In genomic region chr5:149533847-149534246, GRCm38 (mm10) we compare ENCODE assay signal across 36 mouse cellular contexts. TPM values are rescaled to one million over a fixed set of nuclear protein-coding genes. Genes with fewer than 3 reads are reported as not detected.
"Had no signal": no experiment of that assay in that cellular context is flagged by ENCODE, and none has a peak within 500 bp of the region (broad histone marks: within the 10 kb centered on the region; RNA-seq: fewer than 3 reads in every experiment).

No protein-coding gene starts in this region.

- H3K27me3 ChIP-seq: limb, embryonic 12.5 days; limb, embryonic 13.5 days; limb, embryonic 15.5 days; liver, embryonic 12.5 days; lung, embryonic 15.5 days; midbrain, embryonic 13.5 days had no signal

- H3K36me3 ChIP-seq: limb, embryonic 10.5 days; limb, embryonic 12.5 days; limb, embryonic 13.5 days; limb, embryonic 15.5 days; liver, embryonic 12.5 days; liver, embryonic 13.5 days; liver, embryonic 15.5 days; lung, embryonic 15.5 days; midbrain, embryonic 10.5 days; midbrain, embryonic 12.5 days; midbrain, embryonic 13.5 days had no signal

- H3K9me3 ChIP-seq: limb, embryonic 10.5 days; limb, embryonic 12.5 days; limb, embryonic 13.5 days; limb, embryonic 15.5 days; liver, embryonic 12.5 days; liver, embryonic 13.5 days; liver, embryonic 15.5 days; lung, embryonic 15.5 days; megakaryocyte, embryonic 14.5 days; midbrain, embryonic 10.5 days; midbrain, embryonic 12.5 days; midbrain, embryonic 13.5 days had no signal

- H3K4me2 ChIP-seq: limb, embryonic 12.5 days; limb, embryonic 13.5 days; limb, embryonic 15.5 days; liver, embryonic 11.5 days; liver, embryonic 12.5 days; liver, embryonic 13.5 days; liver, embryonic 15.5 days; lung, embryonic 14.5 days; lung, embryonic 15.5 days; midbrain, embryonic 12.5 days; midbrain, embryonic 13.5 days had no signal

- H3K4me1 ChIP-seq: liver, embryonic 12.5 days; liver, embryonic 13.5 days; liver, embryonic 15.5 days had no signal

- H3K9ac ChIP-seq: limb, embryonic 12.5 days; limb, embryonic 13.5 days; limb, embryonic 15.5 days; liver, embryonic 12.5 days; liver, embryonic 13.5 days; liver, embryonic 14.5 days; liver, embryonic 15.5 days; liver, postnatal 0 days; lung, embryonic 14.5 days; lung, embryonic 15.5 days; midbrain, embryonic 12.5 days; midbrain, embryonic 13.5 days had no signal

- H3K4me3 ChIP-seq: left cerebral cortex, adult 2 months; limb, embryonic 10.5 days; limb, embryonic 12.5 days; limb, embryonic 13.5 days; limb, embryonic 15.5 days; liver, embryonic 12.5 days; liver, embryonic 13.5 days; liver, embryonic 15.5 days; lung, embryonic 15.5 days; megakaryocyte, embryonic 14.5 days; midbrain, embryonic 10.5 days; midbrain, embryonic 12.5 days; midbrain, embryonic 13.5 days; myocyte had no signal

- ATAC-seq: liver, embryonic 12.5 days; liver, postnatal 0 days; lung, postnatal 0 days; midbrain, embryonic 13.5 days; midbrain, embryonic 16.5 days had no signal

- DNase-seq: left cerebral cortex, postnatal 4 days; liver; liver, embryonic 13.5 days; liver, postnatal 0 days; lung, adult 18-20 months; lung, adult 2 months; lung, embryonic 14.5 days; lung, postnatal 10 days; lung, postnatal 14 days; lung, postnatal 36 days; lung, postnatal 4 days; midbrain, embryonic 14.5 days had no signal

- H3K27ac ChIP-seq: left cerebral cortex, adult 2 months; limb, embryonic 10.5 days; limb, embryonic 12.5 days; limb, embryonic 13.5 days; limb, embryonic 15.5 days; liver, embryonic 12.5 days; liver, embryonic 13.5 days; liver, embryonic 14.5 days; liver, embryonic 15.5 days; lung, embryonic 15.5 days; macrophage; midbrain, embryonic 10.5 days; midbrain, embryonic 12.5 days; midbrain, embryonic 13.5 days had no signal

RNA-seq across cellular contexts. Expression of gene Wdr95, which starts 5.4 kb away (rescaled TPM):
- total RNA-seq: liver, adult 2 months; megakaryocyte progenitor cell, adult 5-6 weeks; megakaryocyte-erythroid progenitor cell, adult 5-6 weeks had no signal
- polyA plus RNA-seq: limb, embryonic 10.5 days; limb, embryonic 11.5 days; limb, embryonic 12.5 days; liver, adult 2 months; liver, embryonic 11.5 days; liver, embryonic 12.5 days; liver, embryonic 13.5 days; liver, embryonic 14.5 days; liver, embryonic 15.5 days; liver, embryonic 16.5 days; liver, postnatal 0 days; lung, embryonic 14.5 days; macrophage; midbrain, embryonic 10.5 days; neural tube, embryonic 11.5 days had no signal
